Mouse (Mus musculus) megakaryocyte, embryonic 14.5 days (primary cell): ENCODE results near the gene Gm9508.

ENCODE experiments used
- FLI1 ChIP-seq: IDR thresholded peaks from 2 replicates; pipeline ENCODE4 v1.6.1; 2012; ENCODE audit warnings: low read length, inconsistent platforms, mixed read lengths
- GATA1 ChIP-seq: IDR thresholded peaks from 3 replicates; pipeline ENCODE4 v1.6.1; 2012; ENCODE audit warnings: mixed read lengths, low read length, inconsistent platforms, borderline replicate concordance

DNA sequence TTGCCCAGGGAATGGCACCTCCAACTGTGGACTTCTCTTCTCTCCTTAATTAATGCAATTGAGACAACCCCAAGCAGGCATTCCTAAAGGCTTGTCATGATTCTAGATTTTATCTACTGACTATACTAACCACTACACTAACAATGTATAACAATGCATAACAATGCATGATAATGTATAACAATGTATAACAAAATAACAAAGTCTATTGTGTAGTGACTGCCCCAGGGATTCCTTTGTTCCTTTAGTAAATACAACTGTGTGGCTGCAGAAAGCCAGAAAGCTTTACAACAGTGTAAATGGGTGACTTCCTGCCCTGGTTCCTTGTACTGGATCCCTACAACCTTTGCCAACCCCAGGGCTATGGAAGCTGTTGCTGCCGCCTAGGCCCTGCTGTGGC, 38.9 kb upstream of the Gm9508 start:
- TF ChIP-seq GATA1: no peak
- no peak for TF ChIP-seq FLI1
